Mouse (Mus musculus) liver, postnatal 0 days (tissue): ENCODE data around the gene Myd88.

Source experiments
- CTCF ChIP-seq: sonication (generic); IDR thresholded peaks from 2 replicates; pipeline ENCODE4 v1.5.1; 2016; ENCODE audit warnings: antibody characterized with exemption, low read depth
- EP300 ChIP-seq: IDR thresholded peaks from 2 replicates; pipeline ENCODE4 v1.6.1; 2016; ENCODE audit warnings: antibody characterized with exemption, low read depth, mild to moderate bottlenecking

GRCm38 (mm10) chr9:119320946-119321345, 20.3 kb downstream of the Myd88 start:
- no peak for TF ChIP-seq CTCF
- TF ChIP-seq EP300 = no peak
